Mouse (Mus musculus): ENCODE measurements around the gene Cdk5rap3. TPM values are rescaled to one million over a fixed set of nuclear protein-coding genes. Genes with fewer than 3 reads are reported as not detected.
A peak's percentile ranks its signal among the peaks of the same experiment; 100 is the strongest.

Gene Cdk5rap3
- polyA plus RNA-seq, 1 experiment from 2014 or later = 69.1 TPM

- ATAC-seq (ENCODE audit: low FRiP score, low TSS enrichment) = no peak
- Histone ChIP-seq H3K9me3 (ENCODE audit: control insufficient read depth, low read length) (no peaks in the 10 kb centered on the region), H3K36me3 (ENCODE audit: control insufficient read depth, insufficient read depth, low read length) (no peaks in the 10 kb centered on the region; the same call in 1 of the 2 replicates), H3K4me2 (replicated peaks; ENCODE audit: low read depth, low read length) (no peak overlapping the region), H3K27ac (ENCODE audit: low read depth, low read length) (no peak overlapping the region), H3K4me1 (ENCODE audit: control insufficient read depth, insufficient read depth, low read length) (peaks cover 17% of the 10 kb centered on the region), H3K4me3 (ENCODE audit: low read length) (no peak overlapping the region), H3K27me3 (ENCODE audit: control insufficient read depth, insufficient read depth, low read length) (no peaks in the 10 kb centered on the region), H3K9ac (ENCODE audit: low read depth, low read length) (no peak overlapping the region)
- 86% methylated on average over 9 of the region's 9 CpGs for WGBS
Observed at GRCm38 (mm10) chr11:96935872-96936650, 19.8 kb upstream of the Cdk5rap3 start.

DNA sequence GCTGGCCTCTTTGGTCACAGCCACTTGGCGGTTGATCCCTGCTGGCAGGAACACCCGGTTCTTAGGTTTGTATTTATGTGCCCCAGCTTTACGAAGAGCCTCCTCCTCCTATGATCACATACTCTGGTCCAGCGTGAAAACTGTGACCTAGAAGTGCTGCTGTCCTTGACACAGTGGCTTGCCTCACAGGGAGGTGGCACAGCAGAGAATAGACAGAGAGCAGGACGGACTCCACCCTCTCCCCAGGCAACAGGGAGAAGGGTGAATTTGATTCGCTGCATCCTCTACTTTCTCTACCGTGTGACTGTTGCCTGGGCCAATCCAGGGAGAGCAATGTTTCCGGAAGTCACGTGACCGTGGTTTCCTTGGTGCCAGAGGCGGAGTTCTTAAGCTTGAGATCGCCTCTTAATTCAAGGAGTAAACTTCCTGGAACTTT lies 18.6 kb upstream of the Cdk5rap3 start:
- Histone ChIP-seq H3K4me2 (replicated peaks; ENCODE audit: low read depth, low read length) (0 out of 2 replicates have a peak overlapping the region, but pooled peaks have one; percentile 22), H3K4me3 (ENCODE audit: low read length) (0 out of 2 replicates have a peak overlapping the region, but pooled peaks have one; percentile 12), H3K36me3 (ENCODE audit: control insufficient read depth, insufficient read depth, low read length) (no peaks in the 10 kb centered on the region; the same call in 1 of the 2 replicates), H3K27me3 (ENCODE audit: control insufficient read depth, insufficient read depth, low read length) (no peaks in the 10 kb centered on the region), H3K9me3 (ENCODE audit: control insufficient read depth, low read length) (no peaks in the 10 kb centered on the region), H3K27ac (ENCODE audit: low read depth, low read length) (peak overlapping the region; percentile 26; the same call in 1 of the 2 replicates), H3K9ac (ENCODE audit: low read depth, low read length) (peak overlapping the region; percentile 28; the same call in 1 of the 2 replicates), H3K4me1 (ENCODE audit: control insufficient read depth, insufficient read depth, low read length) (peaks cover 17% of the 10 kb centered on the region)
- ATAC-seq (ENCODE audit: low FRiP score, low TSS enrichment) = peak; percentile 83
- 28% methylated on average over 12 of the region's 12 CpGs for WGBS

DNA sequence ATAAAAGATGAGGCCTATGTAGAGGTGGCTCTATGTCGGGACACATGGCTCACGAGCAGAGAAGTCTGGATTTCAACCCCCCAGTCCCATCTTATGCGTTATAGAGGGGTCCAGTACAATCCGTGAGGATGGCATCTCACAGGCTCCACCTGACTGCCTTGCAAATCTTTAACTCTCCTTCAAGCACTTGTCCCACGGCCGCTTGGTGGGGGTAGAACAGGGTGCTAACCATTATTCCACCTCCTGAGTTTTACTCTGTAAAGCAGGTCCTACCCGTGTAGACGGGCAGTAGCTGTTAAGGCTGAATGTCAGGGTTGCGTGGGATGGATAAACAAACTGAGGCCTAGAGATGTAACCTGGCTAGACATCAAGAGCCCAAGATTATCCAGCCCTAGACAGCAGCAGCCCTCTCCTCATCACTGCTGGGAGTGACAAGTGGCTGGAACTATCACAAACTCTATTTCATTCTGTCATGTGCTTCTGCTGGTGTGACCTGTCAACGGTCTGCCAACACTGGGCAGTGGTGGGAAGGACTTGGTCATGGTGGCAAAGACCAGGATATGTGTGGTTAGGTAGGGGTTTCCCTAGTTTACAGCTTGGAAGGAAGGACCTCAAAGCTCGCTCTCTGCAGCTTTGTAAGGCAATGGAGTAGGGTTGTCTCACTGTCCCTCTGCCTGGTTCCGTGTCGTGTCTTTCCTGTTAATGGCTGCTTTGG lies 17.4 kb upstream of the Cdk5rap3 start:
- 0 out of 2 replicates have a peak overlapping the region, but pooled peaks have one; percentile 26 for H3K27ac ChIP-seq (ENCODE audit: low read depth, low read length)

GRCm38 (mm10) chr11:96931327-96932062 lies 15.2 kb upstream of the Cdk5rap3 start:
- H3K9me3 ChIP-seq (ENCODE audit: control insufficient read depth, low read length) = no peaks in the 10 kb centered on the region
- H3K4me3 ChIP-seq (ENCODE audit: low read length) = no peak overlapping the region
- no peak for ATAC-seq (ENCODE audit: low FRiP score, low TSS enrichment)
- no peak overlapping the region for H3K4me2 ChIP-seq (replicated peaks; ENCODE audit: low read depth, low read length)
- H3K27ac ChIP-seq (ENCODE audit: low read depth, low read length) = no peak overlapping the region
- no peak overlapping the region for H3K9ac ChIP-seq (ENCODE audit: low read depth, low read length)
- peaks cover 17% of the 10 kb centered on the region for H3K4me1 ChIP-seq (ENCODE audit: control insufficient read depth, insufficient read depth, low read length)
- no peaks in the 10 kb centered on the region for H3K27me3 ChIP-seq (ENCODE audit: control insufficient read depth, insufficient read depth, low read length)
- 47% methylated on average over 8 of the region's 8 CpGs for WGBS
- no peaks in the 10 kb centered on the region for H3K36me3 ChIP-seq (ENCODE audit: control insufficient read depth, insufficient read depth, low read length)

More for the DNA sequence above, 17.4 kb upstream of the Cdk5rap3 start:
- no peak for ATAC-seq (ENCODE audit: low FRiP score, low TSS enrichment)
- WGBS = 81% methylated on average over 13 of the region's 13 CpGs
- peaks cover 17% of the 10 kb centered on the region for H3K4me1 ChIP-seq (ENCODE audit: control insufficient read depth, insufficient read depth, low read length)
- H3K4me2 ChIP-seq (replicated peaks; ENCODE audit: low read depth, low read length) = no peak overlapping the region
- no peaks in the 10 kb centered on the region for H3K36me3 ChIP-seq (ENCODE audit: control insufficient read depth, insufficient read depth, low read length)
- no peak overlapping the region for H3K4me3 ChIP-seq (ENCODE audit: low read length)
- H3K27me3 ChIP-seq (ENCODE audit: control insufficient read depth, insufficient read depth, low read length) = no peaks in the 10 kb centered on the region
- H3K9me3 ChIP-seq (ENCODE audit: control insufficient read depth, low read length) = no peaks in the 10 kb centered on the region
- H3K9ac ChIP-seq (ENCODE audit: low read depth, low read length) = no peak overlapping the region

GRCm38 (mm10) chr11:96929766-96930331 lies 13.6 kb upstream of the Cdk5rap3 start:
- Histone ChIP-seq H3K36me3 (ENCODE audit: control insufficient read depth, insufficient read depth, low read length) (no peaks in the 10 kb centered on the region), H3K27me3 (ENCODE audit: control insufficient read depth, insufficient read depth, low read length) (no peaks in the 10 kb centered on the region), H3K9me3 (ENCODE audit: control insufficient read depth, low read length) (no peaks in the 10 kb centered on the region), H3K9ac (ENCODE audit: low read depth, low read length) (peak overlapping the region; percentile 44; the same call in 1 of the 2 replicates), H3K4me3 (ENCODE audit: low read length) (peak overlapping the region; percentile 33), H3K27ac (ENCODE audit: low read depth, low read length) (peak overlapping the region; percentile 96), H3K4me2 (replicated peaks; ENCODE audit: low read depth, low read length) (peak overlapping the region; percentile 30), H3K4me1 (ENCODE audit: control insufficient read depth, insufficient read depth, low read length) (peaks cover 11% of the 10 kb centered on the region)
- ATAC-seq (ENCODE audit: low FRiP score, low TSS enrichment) = peak; percentile 38; the same call in 1 of the 2 replicates
- 49% methylated on average over 9 of the region's 9 CpGs for WGBS

GRCm38 (mm10) chr11:96929096-96929765 lies 12.9 kb upstream of the Cdk5rap3 start:
- H3K36me3 ChIP-seq (ENCODE audit: control insufficient read depth, insufficient read depth, low read length) = no peaks in the 10 kb centered on the region
- peak overlapping the region; percentile 30 for H3K4me2 ChIP-seq (replicated peaks; ENCODE audit: low read depth, low read length)
- H3K4me3 ChIP-seq (ENCODE audit: low read length) = peak overlapping the region; percentile 33
- no peaks in the 10 kb centered on the region for H3K27me3 ChIP-seq (ENCODE audit: control insufficient read depth, insufficient read depth, low read length)
- peak; percentile 80 for ATAC-seq (ENCODE audit: low FRiP score, low TSS enrichment)
- peak overlapping the region; percentile 96 for H3K27ac ChIP-seq (ENCODE audit: low read depth, low read length)
- H3K9me3 ChIP-seq (ENCODE audit: control insufficient read depth, low read length) = no peaks in the 10 kb centered on the region
- WGBS = 9% methylated on average over 13 of the region's 13 CpGs
- H3K4me1 ChIP-seq (ENCODE audit: control insufficient read depth, insufficient read depth, low read length) = peaks cover 8% of the 10 kb centered on the region
- peak overlapping the region; percentile 44; the same call in 1 of the 2 replicates for H3K9ac ChIP-seq (ENCODE audit: low read depth, low read length)

- no peaks in the 10 kb centered on the region for H3K27me3 ChIP-seq (ENCODE audit: control insufficient read depth, insufficient read depth, low read length)
- WGBS = 4% methylated on average over 5 of the region's 5 CpGs
- peak; percentile 82 for ATAC-seq (ENCODE audit: low FRiP score, low TSS enrichment)
- no peaks in the 10 kb centered on the region for H3K36me3 ChIP-seq (ENCODE audit: control insufficient read depth, insufficient read depth, low read length)
- peak overlapping the region; percentile 30 for H3K4me2 ChIP-seq (replicated peaks; ENCODE audit: low read depth, low read length)
- peak overlapping the region; percentile 44; the same call in 1 of the 2 replicates for H3K9ac ChIP-seq (ENCODE audit: low read depth, low read length)
- peaks cover 8% of the 10 kb centered on the region for H3K4me1 ChIP-seq (ENCODE audit: control insufficient read depth, insufficient read depth, low read length)
- H3K9me3 ChIP-seq (ENCODE audit: control insufficient read depth, low read length) = no peaks in the 10 kb centered on the region
- H3K4me3 ChIP-seq (ENCODE audit: low read length) = peak overlapping the region; percentile 33
- peak overlapping the region; percentile 96; the same call in 1 of the 2 replicates for H3K27ac ChIP-seq (ENCODE audit: low read depth, low read length)
Observed at GRCm38 (mm10) chr11:96928691-96929090, 12.4 kb upstream of the Cdk5rap3 start.

GRCm38 (mm10) chr11:96928088-96928487 lies 11.8 kb upstream of the Cdk5rap3 start, which contains the start of gene Prr15l:
Gene Prr15l (plus strand): TSS chr11:96928104.
- peak within 1 kb of the TSS; percentile 30 for H3K4me2 ChIP-seq (replicated peaks; ENCODE audit: low read depth, low read length)
- peak within 1 kb of the TSS; percentile 33 for H3K4me3 ChIP-seq (ENCODE audit: low read length)
- WGBS = 74% methylated on average over 2 of the region's 2 CpGs
- peak within 1 kb of the TSS; percentile 44 for H3K9ac ChIP-seq (ENCODE audit: low read depth, low read length)
- H3K36me3 ChIP-seq (ENCODE audit: control insufficient read depth, insufficient read depth, low read length) = no peaks in the 10 kb centered on the region
- H3K27ac ChIP-seq (ENCODE audit: low read depth, low read length) = peak within 1 kb of the TSS; percentile 96; the same call in 1 of the 2 replicates
- ATAC-seq (ENCODE audit: low FRiP score, low TSS enrichment) = no peak
- no peaks in the 10 kb centered on the region for H3K9me3 ChIP-seq (ENCODE audit: control insufficient read depth, low read length)
- no peaks in the 10 kb centered on the region for H3K27me3 ChIP-seq (ENCODE audit: control insufficient read depth, insufficient read depth, low read length)
- H3K4me1 ChIP-seq (ENCODE audit: control insufficient read depth, insufficient read depth, low read length) = peaks cover 8% of the 10 kb centered on the region
